In genomic region chr8:117757900-117758299, GRCm38 (mm10) we compare ENCODE assay signal across 26 mouse cellular contexts. TPM values are rescaled to one million over a fixed set of nuclear protein-coding genes. Genes with fewer than 3 reads are reported as not detected.
"Had no signal": no experiment of that assay in that cellular context is flagged by ENCODE, and none has a peak within 500 bp of the region (broad histone marks: within the 10 kb centered on the region; RNA-seq: fewer than 3 reads in every experiment).

No protein-coding gene starts in this region.

- H3K4me3 ChIP-seq: liver, embryonic 15.5 days; lung, embryonic 15.5 days; megakaryocyte, embryonic 14.5 days; midbrain, embryonic 12.5 days; myocyte; neural tube, embryonic 13.5 days; neural tube, embryonic 15.5 days; stomach, embryonic 15.5 days had no signal

- ATAC-seq: liver, postnatal 0 days; lung, postnatal 0 days; midbrain, embryonic 16.5 days had no signal

- H3K27ac ChIP-seq: liver, embryonic 15.5 days; lung, embryonic 15.5 days; macrophage; midbrain, embryonic 12.5 days; neural tube, embryonic 13.5 days; neural tube, embryonic 15.5 days; stomach, embryonic 15.5 days had no signal

- H3K4me2 ChIP-seq: liver, embryonic 15.5 days; lung, embryonic 15.5 days; midbrain, embryonic 12.5 days; neural tube, embryonic 13.5 days; neural tube, embryonic 15.5 days; stomach, embryonic 15.5 days had no signal

- H3K27me3 ChIP-seq: liver, embryonic 15.5 days; lung, embryonic 15.5 days; megakaryocyte, embryonic 14.5 days; midbrain, embryonic 12.5 days; neural tube, embryonic 13.5 days; neural tube, embryonic 15.5 days; stomach, embryonic 15.5 days had no signal

- H3K9me3 ChIP-seq: liver, embryonic 15.5 days; lung, embryonic 15.5 days; megakaryocyte, embryonic 14.5 days; midbrain, embryonic 12.5 days; neural tube, embryonic 13.5 days; neural tube, embryonic 15.5 days; stomach, embryonic 15.5 days had no signal

- DNase-seq: liver, postnatal 0 days; lung, adult 2 months; lung, postnatal 14 days; lung, postnatal 36 days; midbrain, embryonic 14.5 days; retina, postnatal 1 day; right cerebral cortex, adult 18-20 months; right cerebral cortex, postnatal 25 days; right cerebral cortex, postnatal 4 days; spleen, adult 18-20 months; thymus, adult 18-20 months; thymus, postnatal 14 days; thymus, postnatal 36 days had no signal

- H3K4me1 ChIP-seq: lung, embryonic 15.5 days; megakaryocyte, embryonic 14.5 days; midbrain, embryonic 12.5 days; neural tube, embryonic 13.5 days; neural tube, embryonic 15.5 days; stomach, embryonic 15.5 days had no signal

- H3K36me3 ChIP-seq: lung, embryonic 15.5 days; midbrain, embryonic 12.5 days; neural tube, embryonic 13.5 days; neural tube, embryonic 15.5 days; stomach, embryonic 15.5 days had no signal

- H3K9ac ChIP-seq: liver, embryonic 15.5 days; liver, postnatal 0 days; lung, embryonic 15.5 days; midbrain, embryonic 12.5 days; neural tube, embryonic 13.5 days; neural tube, embryonic 15.5 days; stomach, embryonic 15.5 days had no signal

RNA-seq across cellular contexts. Expression of gene Hsd17b2, which starts 56.2 kb away (rescaled TPM):
- total RNA-seq: megakaryocyte progenitor cell, adult 5-6 weeks had no signal
- polyA plus RNA-seq: macrophage; midbrain, embryonic 12.5 days; midbrain, embryonic 14.5 days; myocyte; neural tube, embryonic 11.5 days had no signal
